Mouse (Mus musculus) heart, adult 9 months (tissue): ENCODE measurements around the gene Slc25a21.
"Not testable (repeated sequence)": the region's sequence is repeated elsewhere in the genome, so short reads cannot be mapped to it uniquely, and the experiment has no call there.

ENCODE experiments used
- DNase-seq, 2 experiments: peaks; one replicate each; pipeline ENCODE4 v3.0.0; 2022; ENCODE audit warnings: low spot score in 2 of 2

The Slc25a21 gene

DNA sequence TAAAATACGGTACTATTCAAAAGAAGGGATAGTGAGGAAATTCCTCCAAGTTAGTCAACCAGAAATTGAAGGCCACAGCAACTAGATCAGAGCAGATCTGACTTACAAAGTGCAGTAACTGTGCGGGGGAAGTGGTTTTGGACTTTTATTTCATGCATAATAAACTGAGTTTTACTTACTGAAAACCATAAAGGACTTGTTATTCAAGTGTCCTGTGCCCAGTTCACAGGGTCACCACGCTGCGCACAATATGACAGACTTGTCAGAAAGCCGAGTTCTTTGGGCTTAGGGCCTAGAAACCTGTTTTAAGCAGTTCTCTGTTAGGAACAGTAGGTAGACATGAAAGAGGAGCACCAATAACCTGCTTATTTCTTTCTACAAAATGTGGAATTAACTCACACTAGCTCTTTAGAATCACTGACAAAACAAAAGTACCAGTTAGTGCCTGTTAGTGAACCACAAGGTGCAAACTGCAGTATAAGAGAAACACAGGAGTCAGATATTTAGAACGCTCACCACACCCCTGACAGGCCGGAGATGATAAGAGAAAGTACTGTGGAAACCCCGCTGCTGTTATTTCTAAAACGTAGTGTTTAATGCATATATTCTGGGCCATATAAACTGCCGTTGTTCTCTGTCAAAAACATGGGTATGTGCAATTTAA lies at the start of gene Slc25a21:
TSS of gene Slc25a21 (minus strand) at position 110 of the 664 bp plus-strand sequence.
- no peak for DNase-seq

DNA sequence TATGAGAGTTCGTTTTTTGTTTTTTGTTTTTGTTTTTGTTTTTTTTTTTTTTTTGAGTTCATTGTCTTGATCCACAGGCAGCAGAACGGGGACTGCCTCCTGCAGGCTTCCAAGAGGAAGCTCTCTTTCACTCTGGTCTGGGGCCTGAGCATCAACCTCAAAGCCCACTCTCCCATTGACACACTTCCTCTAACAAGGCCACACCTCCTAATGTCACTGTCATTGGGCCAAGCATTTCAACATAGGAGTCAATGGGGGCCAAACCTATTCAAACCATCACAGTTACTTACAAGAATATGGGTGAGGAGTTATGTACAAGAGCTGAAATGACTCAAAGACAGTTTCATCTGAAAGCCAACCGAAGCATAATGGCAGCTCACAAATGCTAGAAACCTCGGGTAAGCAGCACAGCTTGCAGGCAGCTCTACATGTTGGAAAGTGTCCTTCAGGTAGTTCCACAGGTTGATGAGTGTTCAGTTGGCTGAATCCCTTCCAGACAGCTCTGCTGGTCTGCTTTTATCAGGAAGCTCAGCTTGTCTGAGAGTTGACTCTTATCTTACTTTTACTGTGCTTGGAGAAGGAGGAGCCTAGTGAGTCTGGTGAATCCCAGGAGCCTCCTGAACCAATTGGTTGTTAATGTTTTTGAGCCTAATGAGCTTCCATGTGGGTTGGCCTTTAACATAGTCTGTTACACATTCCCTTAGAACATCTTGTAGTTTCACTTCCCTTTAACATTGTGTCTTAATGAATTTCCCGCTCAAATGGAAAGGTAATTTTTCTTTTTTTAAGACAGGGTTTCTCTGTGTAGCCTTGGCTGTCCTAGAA lies 46.6 kb upstream of the Slc25a21 start:
- no peak for DNase-seq

DNA sequence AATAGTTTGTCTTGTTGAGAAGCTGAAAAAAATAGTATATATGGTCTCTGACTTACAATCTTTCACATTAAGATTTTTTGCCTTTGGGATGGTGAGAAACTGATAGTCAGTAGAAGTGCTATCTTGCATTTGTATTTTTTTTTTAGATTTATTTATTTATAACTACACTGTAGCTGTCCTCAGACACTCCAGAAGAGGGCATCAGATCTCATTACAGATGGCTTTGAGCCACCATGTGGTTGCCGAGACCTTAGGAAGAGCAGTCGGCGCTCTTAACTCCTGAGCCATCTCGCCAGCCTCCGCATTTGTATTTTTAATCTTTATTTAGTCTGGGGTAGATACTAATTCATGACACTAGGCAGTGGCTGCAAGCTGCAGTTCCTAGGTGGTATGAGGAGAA lies 36.1 kb upstream of the Slc25a21 start:
- DNase-seq, result no peak

DNA sequence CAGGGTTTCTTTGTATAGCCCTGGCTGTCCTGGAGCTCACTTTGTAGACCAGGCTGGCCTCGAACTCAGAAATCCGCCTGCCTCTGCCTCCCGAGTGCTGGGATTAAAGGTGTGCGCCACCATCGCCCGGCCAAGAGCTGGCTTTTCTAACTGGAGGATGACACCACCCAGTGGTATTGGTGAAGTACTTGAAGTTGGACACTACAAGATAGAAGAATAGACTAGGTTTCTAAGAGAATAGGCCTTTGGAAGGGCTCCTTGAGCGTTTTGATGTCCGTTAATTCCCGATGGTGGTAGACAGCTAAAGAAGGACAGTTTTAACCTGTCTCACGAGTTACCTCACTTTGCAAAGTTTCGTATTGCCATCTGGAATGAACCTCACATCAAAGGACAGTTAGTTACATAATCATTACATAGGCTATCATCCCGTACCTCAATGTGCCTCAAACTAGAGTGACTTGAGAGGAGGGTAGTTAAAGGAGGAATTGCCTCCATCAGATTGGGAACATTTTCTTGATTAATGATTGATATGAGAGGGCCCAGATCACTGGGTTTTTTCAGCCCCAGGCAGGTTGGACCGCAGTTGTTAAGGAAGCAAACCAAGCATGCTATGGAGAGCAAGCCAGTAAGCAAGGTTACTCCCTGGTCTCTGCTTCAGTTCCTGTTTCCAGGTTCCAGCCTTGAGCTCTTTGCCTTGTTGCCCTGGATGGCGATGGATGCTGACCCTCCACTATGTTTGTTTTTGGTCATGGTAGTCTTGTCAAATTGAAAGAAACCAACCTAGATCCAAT lies 34.0 kb upstream of the Slc25a21 start:
- peak in 1 of 2 experiments; percentile 7 for DNase-seq

DNA sequence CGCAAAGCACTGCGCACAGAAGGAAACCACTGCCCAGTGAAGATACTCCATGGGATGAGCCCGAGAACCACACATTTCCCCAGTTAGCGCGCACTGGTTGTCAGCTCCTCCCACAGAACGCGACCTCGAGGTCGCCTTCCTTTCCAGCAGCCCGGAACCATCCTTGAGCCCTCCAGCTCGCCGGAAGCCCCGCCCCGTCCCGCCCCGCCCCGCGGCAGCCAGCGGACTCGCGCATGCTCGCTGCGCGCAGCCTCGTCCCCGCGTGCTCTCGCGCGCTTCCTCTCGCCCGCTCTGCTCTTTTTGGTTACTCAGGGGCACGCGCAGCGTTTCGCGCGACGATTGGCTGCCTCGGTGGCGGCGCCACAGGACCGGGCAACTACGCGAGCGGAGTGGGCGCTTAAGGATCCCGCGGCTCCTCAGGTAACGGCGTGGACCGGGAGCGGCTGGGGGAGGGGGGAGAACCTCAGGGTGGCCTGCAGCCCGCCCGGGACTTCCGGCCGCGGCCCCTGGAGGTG lies 33.0 kb upstream of the Slc25a21 start, which contains the start of the genes Prps1l3 and Mipol1:
TSS of gene Prps1l3 (plus strand) at position 221 of the 515 bp plus-strand sequence.
TSS of gene Mipol1 (plus strand) at position 236 of the 515 bp plus-strand sequence.
- peak; percentile 88 to 89 for DNase-seq

DNA sequence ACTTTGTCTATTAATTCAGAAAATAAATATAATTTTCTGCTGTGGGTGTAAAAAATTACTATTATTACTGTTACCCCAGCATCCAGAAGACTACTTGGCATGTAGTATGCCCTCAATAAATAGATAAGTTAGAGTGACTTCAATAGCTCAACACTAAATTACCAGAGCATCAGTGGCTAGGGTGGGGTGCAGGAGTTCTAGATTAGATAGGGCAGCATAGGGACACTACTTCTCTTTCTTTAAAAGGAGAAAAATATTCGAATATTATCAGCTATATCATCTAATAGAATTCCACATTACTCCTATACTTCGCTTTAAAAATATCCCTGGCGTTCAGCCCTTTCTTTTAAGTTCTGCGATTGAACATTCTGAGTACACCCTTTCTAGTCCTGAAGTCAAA lies 32.4 kb upstream of the Slc25a21 start:
- DNase-seq, result no peak

DNA sequence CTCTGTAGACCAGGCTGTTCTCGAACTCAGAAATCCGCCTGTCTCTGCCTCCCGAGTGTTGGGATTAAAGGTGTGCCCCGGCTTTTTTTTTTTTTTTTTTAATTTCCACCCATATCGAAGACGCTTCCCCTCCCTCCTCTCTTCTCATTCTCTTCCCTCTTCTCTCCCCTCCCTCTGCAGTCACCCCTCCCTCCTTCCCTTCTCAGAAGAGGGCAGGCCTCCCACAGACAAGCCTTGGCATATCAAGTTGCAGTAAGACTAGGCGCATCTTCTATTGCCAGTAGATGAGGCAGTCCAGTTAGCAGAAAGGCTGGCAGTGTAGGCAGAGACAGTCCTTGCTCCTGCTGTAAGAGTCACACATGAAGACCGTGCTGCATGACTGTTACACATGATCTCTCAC lies 30.5 kb upstream of the Slc25a21 start:
- no peak for DNase-seq

DNA sequence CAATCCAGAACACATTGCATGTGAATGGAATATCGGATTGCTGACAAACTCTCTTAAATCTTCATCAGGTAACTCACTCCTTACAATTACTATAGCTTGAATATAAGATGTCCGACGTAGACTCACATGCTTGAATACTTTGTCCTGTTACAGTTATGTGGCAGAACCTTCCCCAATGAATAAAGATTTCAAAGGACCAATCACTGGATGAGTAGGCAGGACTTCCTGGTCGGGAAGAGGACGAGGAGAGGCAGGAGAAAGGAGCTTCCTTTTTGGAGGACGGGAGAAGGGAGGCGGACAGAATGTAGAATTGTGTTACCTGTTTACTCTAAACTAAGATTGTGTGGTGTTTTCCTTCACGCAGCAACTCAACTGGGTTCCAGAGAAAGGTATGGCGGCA lies 29.1 kb upstream of the Slc25a21 start:
- no peak for DNase-seq

DNA sequence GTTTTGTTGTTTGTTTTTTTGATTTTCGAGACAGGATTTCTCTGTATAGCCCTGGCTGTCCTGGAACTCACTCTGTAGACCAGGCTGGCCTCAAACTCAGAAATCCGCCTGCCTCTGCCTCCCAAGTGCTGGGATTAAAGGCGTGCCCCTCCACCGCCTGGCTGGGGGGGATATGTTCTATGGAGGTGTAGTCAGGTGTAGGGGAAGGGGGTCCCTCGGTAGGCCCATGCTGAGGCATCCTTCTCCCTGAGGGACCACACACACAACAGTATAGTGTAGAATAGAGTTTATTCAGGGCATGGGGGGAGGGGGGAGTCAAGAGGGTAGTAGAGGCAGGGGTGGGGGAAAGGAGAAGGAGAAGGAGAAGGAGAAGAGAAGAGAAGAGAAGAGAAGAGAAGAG lies 15.2 kb upstream of the Slc25a21 start:
- not testable (repeated sequence) for DNase-seq

DNA sequence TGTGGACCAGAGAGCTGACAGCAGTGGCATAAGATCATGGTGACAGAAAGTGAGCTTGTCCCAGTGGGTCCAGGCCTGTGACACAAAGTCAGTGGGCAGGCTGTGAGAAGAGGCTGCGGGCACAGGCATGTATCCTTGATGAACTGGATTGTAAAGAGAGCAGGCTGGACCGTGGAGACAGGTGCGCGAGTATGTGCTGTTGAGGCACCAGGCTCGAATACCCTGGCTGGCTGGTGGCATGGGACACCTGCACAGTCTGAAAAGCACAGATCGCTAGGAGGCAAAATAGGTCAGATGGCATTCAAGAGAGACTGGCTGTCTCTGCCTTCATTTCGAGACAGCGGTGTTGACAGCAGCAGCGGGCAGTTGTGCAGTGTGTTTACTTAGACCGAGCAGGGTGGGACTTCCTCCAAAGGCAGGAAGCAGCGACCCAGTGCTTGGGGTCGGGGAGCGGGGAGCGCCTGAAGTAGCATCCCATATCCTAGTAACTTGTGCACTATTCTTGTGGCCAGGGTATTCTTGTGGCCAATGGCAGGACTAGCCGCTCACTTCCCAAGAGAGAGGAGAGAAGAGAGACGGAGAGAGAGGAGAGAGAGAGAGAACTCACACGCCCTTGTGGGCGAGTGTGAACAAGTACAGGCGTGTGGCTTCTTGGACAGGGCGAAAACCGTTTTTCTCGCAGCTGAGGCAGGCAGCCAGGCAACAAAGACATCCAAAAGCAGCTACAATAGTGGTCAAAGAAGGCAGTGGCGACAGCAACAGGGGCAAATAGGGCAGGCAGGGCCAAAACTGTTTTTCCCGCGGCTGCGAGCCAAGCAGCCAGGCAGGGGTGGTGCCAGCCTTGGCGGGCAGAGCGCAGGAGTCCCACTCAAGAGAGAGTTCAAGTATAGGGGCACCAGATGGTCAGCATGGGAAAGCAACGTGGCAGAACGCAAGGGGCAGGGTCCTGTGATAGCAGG lies 14.4 kb upstream of the Slc25a21 start:
- peak in 1 of 2 experiments; percentile 20 for DNase-seq

DNA sequence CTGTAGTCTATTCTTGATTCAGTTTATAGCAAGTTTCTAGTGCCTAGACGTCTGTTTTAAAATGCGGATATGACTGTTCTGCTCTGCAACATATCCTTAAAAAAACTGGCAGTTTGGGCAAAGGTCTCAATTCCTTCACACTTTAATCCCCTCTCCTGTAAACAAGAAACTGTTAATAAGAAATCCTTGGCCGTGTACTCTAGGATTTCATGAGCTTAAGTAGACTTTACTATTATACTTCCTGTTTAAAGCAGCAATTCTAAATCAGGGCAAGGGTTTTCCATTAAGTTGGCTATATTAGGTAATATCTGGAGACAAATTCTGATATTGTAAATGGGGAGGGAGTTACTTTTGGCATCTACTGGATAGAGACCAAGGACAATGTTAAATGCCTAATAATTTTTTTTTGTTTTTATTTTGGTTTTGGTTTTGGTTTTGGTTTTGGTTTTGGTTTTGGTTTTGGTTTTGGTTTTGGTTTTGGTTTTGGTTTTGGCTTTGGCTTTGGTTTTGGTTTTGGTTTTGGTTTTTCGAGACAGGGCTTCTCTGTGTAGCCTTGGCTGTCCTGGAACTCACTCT lies 7.1 kb upstream of the Slc25a21 start:
- DNase-seq, result no peak

DNA sequence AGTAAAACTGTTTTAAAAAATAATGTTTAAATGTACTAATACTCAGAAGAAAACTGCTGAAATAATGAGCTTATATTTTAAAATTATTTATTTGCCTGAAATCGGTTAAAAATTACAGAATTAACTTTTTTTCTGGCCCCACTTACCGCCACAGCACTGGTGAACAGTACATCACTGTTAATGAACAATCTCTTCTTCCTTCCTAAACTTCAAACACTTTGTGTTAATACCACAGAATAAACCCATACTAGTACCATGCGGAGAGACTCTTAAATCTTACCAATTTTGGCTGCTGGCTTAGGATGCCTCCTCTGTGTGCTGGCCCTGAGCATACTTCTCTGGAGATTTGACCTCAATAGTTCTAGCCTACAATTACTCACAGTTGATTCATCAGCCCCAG lies 4.6 kb upstream of the Slc25a21 start:
- DNase-seq, result no peak

DNA sequence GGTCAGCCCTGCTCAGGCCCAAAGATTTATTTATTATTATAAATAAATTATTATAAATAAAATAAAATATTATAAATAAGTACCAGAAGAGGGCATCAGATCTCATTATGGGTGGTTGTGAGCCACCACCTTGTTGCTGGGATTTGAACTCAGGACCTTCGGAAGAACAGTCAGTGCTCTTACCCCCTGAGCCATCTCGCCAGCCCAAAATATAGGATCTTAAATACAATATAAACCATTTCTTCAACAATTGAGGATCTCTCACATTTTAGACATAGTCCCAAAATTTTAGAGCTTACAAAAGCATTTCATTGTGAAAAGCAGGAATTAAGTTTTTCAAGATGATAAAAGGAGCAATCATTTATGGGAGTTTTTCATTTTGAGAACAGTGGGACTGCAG lies 2.2 kb upstream of the Slc25a21 start:
- no peak for DNase-seq

DNA sequence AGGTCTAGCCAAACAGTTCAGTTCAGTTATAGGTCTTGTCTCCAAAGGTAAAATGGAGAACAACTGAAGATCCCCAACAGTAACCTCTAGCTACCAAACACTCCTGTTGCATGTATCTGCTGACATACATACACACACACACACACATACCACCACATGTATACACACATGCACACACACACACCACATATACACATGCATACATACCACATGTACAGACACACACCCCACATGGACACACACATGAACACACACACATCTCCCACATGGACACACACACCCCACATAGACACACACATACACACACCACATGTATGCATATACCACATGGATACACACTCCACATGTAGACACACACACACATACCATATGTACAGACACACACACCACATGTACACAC lies 997 bp upstream of the Slc25a21 start:
- no peak for DNase-seq

DNA sequence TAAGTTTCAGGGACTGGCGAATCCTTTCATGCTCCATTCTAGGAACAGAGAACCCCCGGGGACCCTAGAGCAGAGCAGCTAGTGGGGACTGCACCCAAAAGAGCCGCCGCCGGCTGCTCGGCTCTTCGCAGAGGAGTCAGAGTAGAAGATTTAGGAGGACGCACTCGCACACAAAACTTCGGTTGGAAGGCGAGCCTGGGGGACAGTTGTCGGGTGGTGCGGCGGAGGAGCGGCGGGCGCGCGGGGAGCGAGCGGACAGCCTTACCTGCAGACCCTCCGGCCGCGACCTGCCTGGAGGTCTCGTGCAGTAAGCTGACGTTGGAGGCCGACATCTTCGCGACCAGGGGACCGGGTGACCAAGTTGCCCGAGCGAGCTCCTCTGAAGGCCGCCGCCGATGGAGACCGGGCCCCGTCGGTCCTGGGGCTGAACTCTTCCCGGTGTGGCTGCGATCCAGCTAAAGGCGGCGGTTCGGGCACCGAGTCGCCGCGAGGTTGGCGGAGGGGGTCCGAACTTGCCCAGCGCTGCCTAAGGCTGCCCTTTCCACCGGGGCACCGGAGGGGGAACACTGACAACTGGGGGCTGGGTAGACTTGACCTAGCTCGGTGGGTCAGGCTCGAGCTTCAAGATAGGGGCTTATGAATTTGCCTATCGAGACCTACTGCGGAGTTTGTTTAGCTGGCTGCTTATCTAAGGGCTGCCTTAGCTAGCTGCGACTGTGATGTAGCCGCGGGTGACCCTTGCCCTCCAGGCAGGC lies 487 bp downstream of the Slc25a21 start:
- DNase-seq, result peak in 1 of 2 experiments; percentile 18

DNA sequence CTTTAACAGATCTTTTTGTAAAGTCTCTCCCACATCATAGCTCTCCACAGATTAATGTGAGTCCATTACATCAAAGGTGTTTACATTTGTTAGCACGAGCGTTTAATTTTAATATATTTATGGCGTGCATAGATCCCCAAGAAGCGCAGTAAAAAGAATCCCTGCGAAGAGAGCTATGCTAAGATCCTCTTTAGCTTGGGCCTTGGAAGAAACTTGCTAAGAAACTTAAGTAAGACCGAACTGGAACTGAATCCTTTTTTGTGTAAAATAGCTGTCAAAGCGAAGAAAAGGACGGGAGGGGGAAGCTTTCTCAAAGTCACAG lies 1.0 kb downstream of the Slc25a21 start:
- no peak for DNase-seq

DNA sequence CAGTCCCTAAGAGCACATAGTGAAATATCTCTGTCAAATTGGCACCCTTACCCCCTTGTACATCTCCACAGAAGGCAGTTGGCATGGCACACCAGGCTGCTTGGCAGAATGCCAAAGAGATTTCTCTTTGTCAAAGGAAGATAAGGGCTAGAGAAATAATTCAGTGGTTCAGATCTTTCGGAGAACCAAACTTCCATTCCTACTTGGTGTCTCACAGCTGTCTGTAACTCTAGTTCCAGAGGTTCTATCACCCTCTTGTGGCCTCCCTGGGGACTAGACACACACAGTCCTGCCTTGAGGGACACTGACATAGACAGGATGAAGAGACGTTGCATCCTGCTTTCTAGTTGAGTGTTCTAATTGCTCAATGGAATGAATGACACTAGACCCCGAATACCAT lies 2.7 kb downstream of the Slc25a21 start:
- peak in 1 of 2 experiments; percentile 1 for DNase-seq

DNA sequence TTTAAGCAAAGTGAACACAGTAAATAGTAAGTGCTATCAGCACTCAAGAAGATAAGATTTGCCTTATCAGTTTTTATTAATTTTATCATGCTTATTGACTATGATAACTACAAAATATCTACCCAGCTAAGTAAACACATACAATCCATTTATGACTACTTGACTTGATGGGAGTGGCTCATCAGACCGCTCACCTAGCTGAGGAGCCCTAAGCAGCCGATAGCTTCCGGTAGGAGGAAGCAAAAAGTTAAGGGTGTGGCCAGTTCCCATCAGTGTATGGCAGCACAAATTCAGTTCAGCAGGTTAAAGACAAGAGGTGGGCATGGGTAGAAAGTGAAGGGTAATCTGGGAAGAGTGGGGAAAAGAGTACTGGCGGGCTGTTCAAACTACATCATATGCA lies 10.2 kb downstream of the Slc25a21 start:
- DNase-seq, result no peak

DNA sequence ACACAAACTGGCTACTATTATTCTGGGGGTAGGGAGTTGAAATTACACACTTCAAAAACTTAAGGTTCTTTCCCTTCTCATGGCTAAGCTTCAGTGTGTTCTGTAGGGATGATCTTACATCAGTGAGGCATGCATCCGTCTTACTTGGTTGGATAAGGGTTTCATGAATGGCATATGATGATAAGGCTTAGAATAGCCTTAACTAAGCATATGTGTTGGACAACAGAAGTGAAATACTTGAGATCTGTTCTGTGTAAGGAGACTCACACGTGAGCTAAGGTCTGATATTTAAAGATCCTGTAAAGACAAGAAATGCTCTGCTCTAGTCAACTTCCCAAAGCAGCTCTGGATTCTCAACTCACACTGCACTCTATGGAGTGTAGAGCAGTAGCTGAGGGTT lies 11.1 kb downstream of the Slc25a21 start:
- DNase-seq, result no peak

DNA sequence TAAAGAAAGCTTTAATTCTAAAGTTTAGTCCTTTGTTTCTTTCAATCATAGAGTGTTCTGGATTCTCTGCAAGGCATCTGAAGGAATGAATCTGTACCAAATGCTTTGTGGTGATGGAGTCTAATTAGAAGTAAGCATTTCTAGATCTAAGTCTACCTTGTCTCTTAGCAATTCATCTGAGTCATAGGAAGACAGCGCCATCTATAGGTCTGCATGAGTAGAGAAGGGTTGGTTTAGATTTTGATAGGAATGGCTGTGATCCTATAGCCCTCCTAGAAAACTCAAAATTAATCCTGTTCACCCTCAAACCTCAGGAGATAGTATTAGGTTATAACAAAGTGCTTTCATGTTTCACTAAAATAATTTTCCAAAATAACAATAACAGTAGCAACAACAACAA lies 11.8 kb downstream of the Slc25a21 start:
- DNase-seq, result no peak
